Mouse (Mus musculus) testis, postnatal 10 days (tissue): ENCODE results near the gene Kctd7.

Experiments used
- DNase-seq: peaks from one replicate; pipeline ENCODE4 v3.0.0; 2021; ENCODE audit warnings: low spot score

Gene Kctd7

GRCm38 (mm10) chr5:130191865-130192264 is 47.2 kb downstream of the Kctd7 start:
- no peak for DNase-seq

- no peak for DNase-seq
These were observed 47.8 kb downstream of the Kctd7 start for GRCm38 (mm10) chr5:130192356-130192944.

- DNase-seq, result no peak
These were observed 49.1 kb downstream of the Kctd7 start for GRCm38 (mm10) chr5:130193760-130194159.

GRCm38 (mm10) chr5:130196307-130196706 is 51.6 kb downstream of the Kctd7 start:
- DNase-seq, result no peak

GRCm38 (mm10) chr5:130197454-130197853 is 52.8 kb downstream of the Kctd7 start:
- DNase-seq, result no peak

GRCm38 (mm10) chr5:130197981-130198380 is 53.3 kb downstream of the Kctd7 start:
- DNase-seq, result no peak

GRCm38 (mm10) chr5:130200233-130201029 is 55.8 kb downstream of the Kctd7 start:
- no peak for DNase-seq

GRCm38 (mm10) chr5:130203948-130204347 is 59.3 kb downstream of the Kctd7 start:
- no peak for DNase-seq

- no peak for DNase-seq
These were observed 59.9 kb downstream of the Kctd7 start for GRCm38 (mm10) chr5:130204560-130204959.
